Mouse (Mus musculus) MEL-GATA-1-ER (cell line): ENCODE results near the gene Rbm28.

Experiments
- DNase-seq: peaks from one replicate; pipeline ENCODE4 v3.0.0-alpha.2; 2012; ENCODE audit warnings: low read depth; ENCODE audit errors: extremely low read depth

Rbm28 gene

GRCm38 (mm10) chr6:29145456-29146307 lies 19.1 kb downstream of the Rbm28 start:
- no peak for DNase-seq

DNA sequence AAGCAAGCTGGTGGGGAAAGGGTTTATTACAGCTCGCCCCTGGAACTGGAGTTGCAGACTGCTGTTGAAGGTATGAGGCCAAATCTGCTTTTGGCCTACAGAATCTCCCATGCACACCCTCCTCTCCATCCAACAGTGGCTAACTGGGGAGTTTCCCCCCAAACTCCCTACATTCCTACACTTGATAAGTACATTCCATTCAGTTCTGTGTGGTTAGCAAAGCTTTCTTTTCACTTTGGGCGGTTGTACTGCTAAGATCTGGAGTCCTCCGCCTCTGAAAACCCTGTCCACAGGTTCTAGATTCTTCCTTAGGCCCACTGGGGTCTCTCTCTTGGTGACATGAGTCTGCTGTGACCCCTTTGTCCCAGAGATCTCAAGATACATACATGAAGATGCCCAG lies 19.8 kb downstream of the Rbm28 start:
- no peak for DNase-seq

- no peak for DNase-seq
These were observed 21.2 kb downstream of the Rbm28 start for GRCm38 (mm10) chr6:29143608-29144007.

GRCm38 (mm10) chr6:29137441-29137840 lies 27.4 kb downstream of the Rbm28 start:
- no peak for DNase-seq

DNA sequence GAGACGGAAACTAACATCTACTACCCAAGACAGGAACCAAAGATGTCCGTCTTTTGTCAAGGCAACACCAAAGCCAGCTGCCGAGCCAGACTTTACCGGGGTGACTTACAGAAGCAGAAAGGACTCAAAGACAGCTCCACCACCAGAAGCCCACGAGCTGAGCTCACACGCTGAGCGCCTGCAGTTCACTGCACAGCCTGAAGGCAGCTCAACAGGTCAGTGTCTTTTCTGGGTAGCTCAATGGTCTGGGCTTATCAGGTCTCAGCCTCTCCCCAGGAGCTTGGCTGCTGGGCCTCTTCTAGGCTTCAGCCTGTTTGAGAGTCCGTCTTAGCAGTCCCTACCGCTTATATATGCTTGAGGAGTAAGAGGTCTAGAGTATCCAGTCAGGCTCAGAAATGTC lies 31.7 kb downstream of the Rbm28 start:
- no peak for DNase-seq

DNA sequence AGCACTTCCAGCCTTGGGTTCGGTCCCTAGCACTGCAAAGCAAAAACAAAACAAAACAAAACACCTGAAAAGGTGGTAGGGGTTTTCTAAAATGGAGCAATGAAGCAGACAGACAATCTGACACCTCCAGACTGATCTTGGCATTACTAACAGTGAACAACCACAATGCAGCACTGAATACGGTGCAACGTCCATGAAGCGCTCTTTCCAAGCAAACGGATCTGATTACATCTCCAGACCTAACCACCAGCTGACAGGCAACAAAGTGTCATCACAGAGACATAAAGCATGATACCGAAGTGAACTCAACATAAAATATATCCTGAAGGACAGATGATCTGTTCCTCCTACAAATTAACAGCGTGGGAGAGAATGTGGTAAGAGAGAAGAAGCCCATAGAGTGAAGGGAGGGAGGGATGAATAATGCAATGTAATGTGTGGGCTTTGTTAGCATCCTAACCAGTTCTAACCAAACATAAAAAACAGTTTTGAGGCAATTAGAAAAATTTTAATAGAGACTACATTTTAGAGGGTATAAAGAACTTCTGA lies 37.9 kb downstream of the Rbm28 start:
- DNase-seq, result no peak

GRCm38 (mm10) chr6:29119990-29120389 lies 44.8 kb downstream of the Rbm28 start:
- DNase-seq, result no peak

GRCm38 (mm10) chr6:29118963-29119362 lies 45.8 kb downstream of the Rbm28 start:
- no peak for DNase-seq

- DNase-seq, result no peak
These were observed 46.6 kb downstream of the Rbm28 start for GRCm38 (mm10) chr6:29118231-29118630.

GRCm38 (mm10) chr6:29117417-29118104 lies 47.2 kb downstream of the Rbm28 start:
- DNase-seq, result no peak

- DNase-seq, result no peak
These were observed 49.0 kb downstream of the Rbm28 start for GRCm38 (mm10) chr6:29115756-29116155.

DNA sequence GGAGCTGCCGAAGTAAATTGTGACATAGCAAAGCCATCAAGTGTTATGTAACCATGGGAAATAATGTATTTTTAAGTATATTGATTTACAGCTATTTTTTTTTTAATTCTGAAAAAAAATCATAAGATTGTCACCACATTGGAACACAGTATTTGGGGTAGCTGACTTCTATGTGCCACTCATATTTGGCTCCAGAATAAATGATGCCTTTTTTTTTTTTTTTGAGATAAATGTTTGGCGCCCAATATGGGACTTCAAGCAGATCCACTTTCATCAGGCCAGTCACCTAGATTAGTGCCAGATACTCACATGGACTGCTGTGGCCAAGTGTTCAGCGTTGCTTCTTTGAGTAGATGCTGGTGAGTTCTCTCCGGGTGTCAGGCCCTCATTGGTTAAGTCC lies 53.3 kb downstream of the Rbm28 start:
- DNase-seq, result no peak

GRCm38 (mm10) chr6:29108376-29108775 lies 56.4 kb downstream of the Rbm28 start:
- DNase-seq, result no peak

- no peak for DNase-seq
These were observed 63.5 kb downstream of the Rbm28 start for GRCm38 (mm10) chr6:29101248-29101864.

DNA sequence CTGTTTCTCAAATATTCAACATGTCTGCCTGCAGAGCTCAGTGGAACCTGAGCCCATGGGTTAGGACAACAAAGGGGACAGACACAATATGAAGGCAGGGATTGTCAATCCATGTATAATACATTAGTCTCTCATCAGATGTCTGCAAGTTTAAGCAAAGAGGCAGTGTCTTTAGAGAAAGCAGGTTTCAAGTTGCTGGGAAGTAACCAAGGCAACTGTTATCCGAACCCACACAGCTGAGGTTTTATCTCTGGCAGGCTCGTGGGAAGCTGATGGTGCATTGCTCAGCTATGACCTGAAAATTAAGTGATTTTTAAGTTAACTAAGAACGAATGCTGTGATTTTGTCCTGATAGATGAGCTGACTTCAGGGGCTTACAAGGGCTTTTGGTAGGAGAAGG lies 64.4 kb downstream of the Rbm28 start:
- DNase-seq, result no peak

DNA sequence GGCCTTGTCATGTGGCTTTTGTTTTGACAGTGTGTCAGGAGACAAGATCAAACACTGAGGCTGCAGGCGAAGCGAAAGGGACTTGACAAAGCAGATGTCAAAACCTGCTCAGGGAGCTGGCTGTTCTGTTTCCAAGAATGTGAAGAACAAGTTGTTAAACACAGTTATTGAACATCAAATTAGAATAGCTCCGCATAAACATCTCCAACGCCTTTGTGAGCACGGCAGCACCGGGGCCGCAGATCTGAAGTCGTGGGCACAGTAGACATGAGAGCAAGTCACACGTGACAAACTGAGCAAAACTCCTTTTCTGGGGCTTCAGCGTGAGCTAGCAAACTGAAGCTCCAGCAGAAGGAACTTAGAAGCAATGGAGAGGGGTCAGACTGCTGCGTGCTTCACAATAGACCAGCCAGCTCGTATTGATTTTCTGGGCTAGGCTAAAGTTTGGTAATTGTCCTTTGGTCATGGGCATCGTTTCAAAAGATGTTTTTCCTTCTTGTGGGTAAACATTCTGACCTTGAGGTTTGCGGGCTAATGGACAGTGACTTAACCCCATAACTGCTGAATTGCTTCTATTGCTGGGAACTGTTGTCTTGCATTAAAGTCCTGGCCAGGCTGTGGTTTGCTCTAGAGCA lies 65.2 kb downstream of the Rbm28 start:
- no peak for DNase-seq

GRCm38 (mm10) chr6:29092904-29093303 lies 71.9 kb downstream of the Rbm28 start:
- DNase-seq, result no peak

- DNase-seq, result no peak
These were observed 72.6 kb downstream of the Rbm28 start for GRCm38 (mm10) chr6:29092234-29092633.

GRCm38 (mm10) chr6:29087921-29088709 lies 76.7 kb downstream of the Rbm28 start:
- no peak for DNase-seq

DNA sequence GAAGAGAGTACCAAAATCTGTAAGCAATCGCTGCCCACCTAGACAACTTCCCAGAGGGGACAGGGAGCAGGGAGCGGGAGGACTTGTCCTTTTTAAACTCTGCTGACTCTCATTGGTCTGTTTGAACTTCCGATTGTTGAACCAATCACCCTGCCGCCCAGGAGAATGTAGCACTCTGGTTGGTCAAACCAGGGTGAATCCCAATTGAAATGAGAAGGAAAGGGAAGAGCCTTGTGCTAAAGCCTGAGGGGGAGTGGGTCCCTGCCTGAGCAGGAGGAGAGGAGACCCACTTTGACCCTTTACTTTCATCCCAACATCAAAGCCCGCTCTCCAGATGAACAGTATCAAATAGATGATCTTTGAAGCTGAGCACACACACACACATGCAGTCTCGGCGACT lies 80.4 kb downstream of the Rbm28 start:
- DNase-seq, result no peak
